ENCODE assay signal across 23 mouse cellular contexts in genomic region chr19:47678675-47679074, GRCm38 (mm10). TPM values are rescaled to one million over a fixed set of nuclear protein-coding genes. Genes with fewer than 3 reads are reported as not detected.
DNase-seq lines count a peak whose midpoint lies in the region.
"Had no signal": no experiment of that assay in that cellular context is flagged by ENCODE, and none has a peak within 500 bp of the region (broad histone marks: within the 10 kb centered on the region; RNA-seq: fewer than 3 reads in every experiment).

No protein-coding gene starts in this region.

- intact Hi-C loops in left cerebral cortex, postnatal 36 days (cut with DNase I) = loop anchor here (2.0 kb wide), 1 partner anchor 52 kb away; the partner anchor contains the start of gene Sfr1
- intact Hi-C loops in gastrocnemius, postnatal 14 days (cut with DNase I; ENCODE audit: low total_unique reads) = no loop called here

- no peak overlapping the region for H3K27ac ChIP-seq in forebrain, embryonic 10.5 days
- H3K27ac ChIP-seq: embryonic facial prominence, embryonic 15.5 days; hindbrain, embryonic 13.5 days; neural tube, embryonic 13.5 days; stomach, embryonic 15.5 days had no signal

- WGBS in forebrain, embryonic 10.5 days = 70% methylated on average over 12 of the region's 12 CpGs

- 0 out of 2 replicates have a peak, but pooled peaks cover 7% of the 10 kb centered on the region for H3K4me1 ChIP-seq in forebrain, embryonic 10.5 days
- H3K4me1 ChIP-seq: hindbrain, embryonic 13.5 days; stomach, embryonic 15.5 days had no signal

- no peaks in the 10 kb centered on the region for H3K9me3 ChIP-seq in forebrain, embryonic 10.5 days
- H3K9me3 ChIP-seq: embryonic facial prominence, embryonic 15.5 days; hindbrain, embryonic 13.5 days; megakaryocyte, embryonic 14.5 days; neural tube, embryonic 13.5 days; stomach, embryonic 15.5 days had no signal

- H3K36me3 ChIP-seq in forebrain, embryonic 10.5 days (replicated peaks) = no peaks in the 10 kb centered on the region
- H3K36me3 ChIP-seq: embryonic facial prominence, embryonic 15.5 days; hindbrain, embryonic 13.5 days; neural tube, embryonic 13.5 days; stomach, embryonic 15.5 days had no signal

- DNase-seq in brain, adult 2 months (ENCODE audit: low read depth, low spot score) = peak; percentile 88
- peak; percentile 68 to 80 for DNase-seq in frontal cortex, adult 2 months (ENCODE audit: extremely low spot score in 1 of 2, low spot score in 1 of 2)
- peak; percentile 57 for DNase-seq in layer of hippocampus, adult 9-11 months
- peak; percentile 50 to 63 for DNase-seq in left cerebral cortex, postnatal 36 days (ENCODE audit: low spot score in 2 of 2)
- DNase-seq in forebrain, embryonic 10.5 days (ENCODE audit: extremely low spot score, low spot score) = no peak
- DNase-seq in gastrocnemius, adult 18-20 months (ENCODE audit: low spot score) = no peak
- no peak for DNase-seq in gastrocnemius, postnatal 14 days
- DNase-seq in adrenal gland, adult (ENCODE audit: inconsistent age in 2 of 2, low spot score in 1 of 2) = no peak
- DNase-seq: adrenal gland, postnatal 25 days; cerebellum, adult 11-12 months; cerebellum, postnatal 36 days; heart, postnatal 10 days; kidney, adult 8-10 months; kidney, postnatal 14 days; liver; lung, postnatal 14 days; midbrain, embryonic 14.5 days; spleen, adult 18-20 months had no signal

- H3K4me3 ChIP-seq in forebrain, embryonic 10.5 days = no peak overlapping the region
- H3K4me3 ChIP-seq: embryonic facial prominence, embryonic 15.5 days; hindbrain, embryonic 13.5 days; megakaryocyte, embryonic 14.5 days; neural tube, embryonic 13.5 days; stomach, embryonic 15.5 days had no signal

- no peaks in the 10 kb centered on the region for H3K27me3 ChIP-seq in forebrain, embryonic 10.5 days (ENCODE audit: poor library complexity, severe bottlenecking)
- H3K27me3 ChIP-seq: embryonic facial prominence, embryonic 15.5 days; hindbrain, embryonic 13.5 days; neural tube, embryonic 13.5 days; stomach, embryonic 15.5 days had no signal

RNA-seq across cellular contexts. Expression of gene Col17a1, which starts 13.2 kb away (rescaled TPM):
- polyA plus RNA-seq in frontal cortex, adult 2 months (2012; rRNA removed) = 0.78 and 1.1 TPM in 2 replicates
- under 1 TPM; 0.32 TPM for total RNA-seq in left cerebral cortex, postnatal 36 days (2021)
- polyA plus RNA-seq in forebrain, embryonic 10.5 days (2016; fragmentation: Nextera tagmentation; extraction: Ambion mirVana) = 0.21 and 0.22 TPM in 2 replicates
- total RNA-seq in gastrocnemius, adult 18-20 months (2021) = under 1 TPM in 1 of 2 experiments, not detected in 1; 0.11 TPM
- under 1 TPM; 0.31 to 0.33 TPM for total RNA-seq in gastrocnemius, postnatal 14 days (2021)
- total RNA-seq: adrenal gland, postnatal 25 days had no signal

RNA-seq across cellular contexts. Expression of gene Sfr1, which starts 52.8 kb away (rescaled TPM):
- polyA plus RNA-seq in frontal cortex, adult 2 months (2012; rRNA removed) = 82.0 and 88.7 TPM in 2 replicates
- 10 to 100 TPM; 83.9 to 90.7 TPM for total RNA-seq in left cerebral cortex, postnatal 36 days (2021)
- polyA plus RNA-seq in forebrain, embryonic 10.5 days (2016; fragmentation: Nextera tagmentation; extraction: Ambion mirVana) = 290 and 317 TPM in 2 replicates
- 10 to 100 TPM; 74.8 to 79.4 TPM for total RNA-seq in gastrocnemius, adult 18-20 months (2021)
- 10 to 100 TPM; 75.8 to 80.2 TPM for total RNA-seq in gastrocnemius, postnatal 14 days (2021)

Comparison
In these comparisons a context has a peak if more than half of its experiments do, and no peak if none do; other contexts are left out.
1. DNase-seq: peak in brain, adult 2 months (single experiment), frontal cortex, adult 2 months (2 of 2), layer of hippocampus, adult 9-11 months (single experiment) and left cerebral cortex, postnatal 36 days (2 of 2); none in forebrain, embryonic 10.5 days (single experiment), gastrocnemius, adult 18-20 months (single experiment), gastrocnemius, postnatal 14 days (single experiment) and adrenal gland, adult (0 of 2).